17 mouse cellular contexts compared by ENCODE assay signal in genomic region chr17:25066595-25066994, GRCm38 (mm10). TPM values are rescaled to one million over a fixed set of nuclear protein-coding genes. Genes with fewer than 3 reads are reported as not detected.
DNase-seq lines count a peak whose midpoint lies in the region; ATAC-seq and TF ChIP-seq lines count a peak whose summit lies in the region.
"Had no signal": no experiment of that assay in that cellular context is flagged by ENCODE, and none has a peak within 500 bp of the region (broad histone marks: within the 10 kb centered on the region; RNA-seq: fewer than 3 reads in every experiment).

No protein-coding gene starts in this region.

- H3K36me3 ChIP-seq in embryonic facial prominence, embryonic 13.5 days, result peaks cover 48% of the 10 kb centered on the region
- H3K36me3 ChIP-seq in embryonic facial prominence, embryonic 10.5 days (replicated peaks), result peaks cover 60% of the 10 kb centered on the region
- H3K36me3 ChIP-seq in kidney, adult 2 months (ENCODE audit: control insufficient read depth, insufficient read depth, low read length), result no peaks in the 10 kb centered on the region

- no peak overlapping the region for H3K9ac ChIP-seq in embryonic facial prominence, embryonic 13.5 days
- H3K9ac ChIP-seq: intestine, embryonic 15.5 days had no signal

- H3K27me3 ChIP-seq in embryonic facial prominence, embryonic 13.5 days, result no peaks in the 10 kb centered on the region
- no peaks in the 10 kb centered on the region for H3K27me3 ChIP-seq in embryonic facial prominence, embryonic 10.5 days (replicated peaks; ENCODE audit: low read depth, poor library complexity, severe bottlenecking)
- H3K27me3 ChIP-seq in kidney, adult 2 months (replicated peaks; ENCODE audit: control insufficient read depth, insufficient read depth, low read length), result no peaks in the 10 kb centered on the region
- H3K27me3 ChIP-seq: intestine, embryonic 15.5 days; midbrain, embryonic 12.5 days had no signal

- no peaks in the 10 kb centered on the region for H3K9me3 ChIP-seq in embryonic facial prominence, embryonic 13.5 days
- H3K9me3 ChIP-seq in embryonic facial prominence, embryonic 10.5 days, result no peaks in the 10 kb centered on the region
- H3K9me3 ChIP-seq: intestine, embryonic 15.5 days; midbrain, embryonic 12.5 days had no signal

- H3K4me3 ChIP-seq in embryonic facial prominence, embryonic 13.5 days, result no peak overlapping the region
- H3K4me3 ChIP-seq in embryonic facial prominence, embryonic 10.5 days, result no peak overlapping the region
- no peak overlapping the region for H3K4me3 ChIP-seq in kidney, adult 2 months (ENCODE audit: insufficient read depth, low read depth, low read length)
- H3K4me3 ChIP-seq in lung, adult 2 months (replicated peaks; ENCODE audit: extremely low read depth, low read depth, low read length), result no peak overlapping the region
- H3K4me3 ChIP-seq: intestine, embryonic 15.5 days; midbrain, embryonic 12.5 days; myocyte had no signal

- no peak for ATAC-seq in embryonic facial prominence, embryonic 13.5 days (ENCODE audit: insufficient number of reproducible peaks, insufficient read depth, low FRiP score, low TSS enrichment, low read depth)
- ATAC-seq in monocyte, adult 5-6 weeks (replicated peaks; ENCODE audit: insufficient number of reproducible peaks, low FRiP score, low TSS enrichment, poor library complexity, severe bottlenecking), result no peak
- ATAC-seq: intestine, embryonic 15.5 days had no signal

- TF ChIP-seq CTCF in kidney, adult 2 months (conservative IDR thresholded peaks at IDR 0.05; ENCODE audit: insufficient read depth, insufficient read length, low read depth, low read length), result no peak
- no peak for TF ChIP-seq CTCF in lung, adult 2 months (IDR thresholded peaks at IDR 0.05; ENCODE audit: insufficient read depth, low read length)

- peak overlapping the region; percentile 22 for H3K27ac ChIP-seq in embryonic facial prominence, embryonic 13.5 days
- H3K27ac ChIP-seq in embryonic facial prominence, embryonic 10.5 days (replicated peaks), result no peak overlapping the region
- peak overlapping the region; percentile 79 for H3K27ac ChIP-seq in kidney, adult 2 months (ENCODE audit: insufficient read depth, low read depth, low read length)
- H3K27ac ChIP-seq: intestine, embryonic 15.5 days; midbrain, embryonic 12.5 days had no signal

- H3K4me1 ChIP-seq in embryonic facial prominence, embryonic 13.5 days, result 0 out of 2 replicates have a peak, but pooled peaks cover 4% of the 10 kb centered on the region
- H3K4me1 ChIP-seq in embryonic facial prominence, embryonic 10.5 days, result no peaks in the 10 kb centered on the region
- peaks cover 5% of the 10 kb centered on the region; the same call in 1 of the 2 replicates for H3K4me1 ChIP-seq in kidney, adult 2 months (ENCODE audit: control insufficient read depth, insufficient read depth, low read length)
- H3K4me1 ChIP-seq in lung, adult 2 months (ENCODE audit: control insufficient read depth, insufficient read depth, low read length), result peaks cover 44% of the 10 kb centered on the region
- H3K4me1 ChIP-seq: intestine, embryonic 15.5 days; midbrain, embryonic 12.5 days had no signal

- TF ChIP-seq POLR2A in kidney, adult 2 months (IDR thresholded peaks at IDR 0.05; ENCODE audit: low read depth, low read length), result no peak
- TF ChIP-seq POLR2A in lung, adult 2 months (IDR thresholded peaks at IDR 0.05; ENCODE audit: borderline replicate concordance, extremely low read depth, low read depth, low read length), result 0 out of 2 replicates have a peak, but pooled peaks have one; percentile 27

- DNase-seq in embryonic facial prominence, embryonic 10.5 days (ENCODE audit: low spot score), result no peak
- DNase-seq in kidney, adult 2 months, result peak; percentile 59
- no peak for DNase-seq in kidney, adult 18-20 months
- DNase-seq in lung, adult 2 months, result no peak
- no peak for DNase-seq in lung, postnatal 4 days
- DNase-seq in lung, postnatal 10 days, result peak; percentile 36
- DNase-seq: cerebellum, adult 9-11 months; gastrocnemius, postnatal 14 days; retina, postnatal 1 day had no signal

- no peak overlapping the region for H3K4me2 ChIP-seq in embryonic facial prominence, embryonic 13.5 days
- H3K4me2 ChIP-seq: intestine, embryonic 15.5 days; midbrain, embryonic 12.5 days had no signal

- 93% methylated on average over 7 of the region's 7 CpGs for WGBS in embryonic facial prominence, embryonic 13.5 days
- 93% methylated on average over 7 of the region's 7 CpGs for WGBS in embryonic facial prominence, embryonic 10.5 days
- WGBS in kidney, adult 2 months, result 70% methylated on average over 7 of the region's 7 CpGs
- WGBS in lung, adult 2 months, result 56% methylated on average over 7 of the region's 7 CpGs

RNA-seq across cellular contexts. Expression of gene Tmem204, which starts 16.8 kb away (rescaled TPM):
- polyA plus RNA-seq in embryonic facial prominence, embryonic 13.5 days (2015; fragmentation: Nextera tagmentation; extraction: Ambion mirVana), result 15.2 and 18.4 TPM in 2 replicates
- polyA plus RNA-seq in embryonic facial prominence, embryonic 10.5 days (2016; fragmentation: Nextera tagmentation; extraction: Ambion mirVana), result 10.6 and 11.0 TPM in 2 replicates
- polyA plus RNA-seq in kidney, adult 2 months (2012; rRNA removed), result 93.4 and 100 TPM in 2 replicates
- 340 and 393 TPM in 2 replicates for polyA plus RNA-seq in lung, adult 2 months (2012; rRNA removed)
- not detected in 3 replicates for total RNA-seq in monocyte, adult 5-6 weeks (2017)
- total RNA-seq: neutrophil, adult 5-6 weeks had no signal

RNA-seq across cellular contexts. Expression of gene Telo2, which starts 49.2 kb away (rescaled TPM):
- 48.1 and 53.5 TPM in 2 replicates for polyA plus RNA-seq in embryonic facial prominence, embryonic 13.5 days (2015; fragmentation: Nextera tagmentation; extraction: Ambion mirVana)
- polyA plus RNA-seq in embryonic facial prominence, embryonic 10.5 days (2016; fragmentation: Nextera tagmentation; extraction: Ambion mirVana), result 54.0 and 55.5 TPM in 2 replicates
- 11.6 and 13.3 TPM in 2 replicates for polyA plus RNA-seq in kidney, adult 2 months (2012; rRNA removed)
- polyA plus RNA-seq in lung, adult 2 months (2012; rRNA removed), result 17.9 and 19.2 TPM in 2 replicates
- 13.3 to 21.2 TPM (median 17.5 TPM) in 3 replicates for total RNA-seq in monocyte, adult 5-6 weeks (2017)

RNA-seq across cellular contexts. Expression of gene Ift140, which starts 50.7 kb away (rescaled TPM):
- 22.0 and 26.2 TPM in 2 replicates for polyA plus RNA-seq in embryonic facial prominence, embryonic 13.5 days (2015; fragmentation: Nextera tagmentation; extraction: Ambion mirVana)
- polyA plus RNA-seq in embryonic facial prominence, embryonic 10.5 days (2016; fragmentation: Nextera tagmentation; extraction: Ambion mirVana), result 31.5 and 31.6 TPM in 2 replicates
- polyA plus RNA-seq in kidney, adult 2 months (2012; rRNA removed), result 10.1 and 10.6 TPM in 2 replicates
- 9.1 and 11.1 TPM in 2 replicates for polyA plus RNA-seq in lung, adult 2 months (2012; rRNA removed)
- 11.7 to 13.0 TPM (median 12.6 TPM) in 3 replicates for total RNA-seq in monocyte, adult 5-6 weeks (2017)

RNA-seq across cellular contexts. Expression of gene Cramp1l, which starts 51.0 kb away (rescaled TPM):
- polyA plus RNA-seq in embryonic facial prominence, embryonic 13.5 days (2015; fragmentation: Nextera tagmentation; extraction: Ambion mirVana), result 8.5 and 9.7 TPM in 2 replicates
- 8.3 and 8.6 TPM in 2 replicates for polyA plus RNA-seq in embryonic facial prominence, embryonic 10.5 days (2016; fragmentation: Nextera tagmentation; extraction: Ambion mirVana)
- polyA plus RNA-seq in kidney, adult 2 months (2012; rRNA removed), result 11.9 and 13.3 TPM in 2 replicates
- polyA plus RNA-seq in lung, adult 2 months (2012; rRNA removed), result 16.4 and 18.0 TPM in 2 replicates
- 10.3 to 23.9 TPM (median 11.2 TPM) in 3 replicates for total RNA-seq in monocyte, adult 5-6 weeks (2017)

RNA-seq across cellular contexts. Expression of gene Ptx4, which starts 54.0 kb away (rescaled TPM):
- 0.83 and 1.2 TPM in 2 replicates for polyA plus RNA-seq in embryonic facial prominence, embryonic 13.5 days (2015; fragmentation: Nextera tagmentation; extraction: Ambion mirVana)
- 0.09 and 0.14 TPM in 2 replicates for polyA plus RNA-seq in embryonic facial prominence, embryonic 10.5 days (2016; fragmentation: Nextera tagmentation; extraction: Ambion mirVana)
- polyA plus RNA-seq in kidney, adult 2 months (2012; rRNA removed), result not detected in 2 replicates
- polyA plus RNA-seq in lung, adult 2 months (2012; rRNA removed), result not detected in 2 replicates
- total RNA-seq in monocyte, adult 5-6 weeks (2017), result not detected in 3 replicates
- total RNA-seq: neutrophil, adult 5-6 weeks had no signal
- polyA plus RNA-seq: hindbrain, embryonic 11.5 days; lung, embryonic 16.5 days; midbrain, embryonic 12.5 days; myocyte had no signal

Comparison
In these comparisons a context has a peak if more than half of its experiments do, and no peak if none do; other contexts are left out.
1. DNase-seq: peak in kidney, adult 2 months (single experiment) and lung, postnatal 10 days (single experiment); none in embryonic facial prominence, embryonic 10.5 days (single experiment), kidney, adult 18-20 months (single experiment), lung, adult 2 months (single experiment) and lung, postnatal 4 days (0 of 2).